Mouse (Mus musculus): ENCODE measurements around the gene Sh3d21. TPM values are rescaled to one million over a fixed set of nuclear protein-coding genes. Genes with fewer than 3 reads are reported as not detected.
A peak's percentile ranks its signal among the peaks of the same experiment; 100 is the strongest.

The Sh3d21 gene
- total RNA-seq, 4 experiments from 2014 or later, result 2.7 to 5.0 (median 4.3) TPM

- DNase-seq, result no peak
Observed at GRCm38 (mm10) chr4:126108061-126108740, 55.1 kb downstream of the Sh3d21 start.

- DNase-seq, result no peak
Observed at GRCm38 (mm10) chr4:126105131-126105783, 58.0 kb downstream of the Sh3d21 start.

- DNase-seq, result peak; percentile 50
Observed at GRCm38 (mm10) chr4:126104261-126105075, 58.8 kb downstream of the Sh3d21 start.

DNA sequence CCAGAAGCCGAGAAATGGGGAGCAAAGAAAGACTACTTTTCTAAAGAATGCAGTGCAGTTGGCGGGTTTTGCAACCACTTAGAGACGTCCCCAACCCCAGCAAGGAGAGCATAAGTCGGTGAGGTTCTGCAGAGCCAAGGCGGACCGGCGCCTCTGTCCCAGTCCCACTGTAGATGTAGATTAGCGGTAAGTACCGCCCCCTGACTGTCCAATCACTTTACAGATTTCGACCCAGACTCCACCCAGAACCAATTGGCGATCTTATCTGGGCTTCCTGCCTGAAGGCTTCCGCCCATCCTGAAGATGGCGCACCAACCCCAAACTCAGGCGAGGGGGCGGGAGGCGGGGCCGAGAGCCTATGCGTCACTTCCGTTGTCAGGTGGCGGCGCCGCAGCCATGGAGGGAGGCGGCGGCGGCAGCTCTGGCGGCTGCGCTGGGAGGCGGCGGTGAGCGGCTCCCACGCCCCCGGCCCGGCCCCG lies 59.7 kb downstream of the Sh3d21 start, which contains the start of gene Stk40:
Gene Stk40, plus strand, starts transcription at position 368 of the 479 bp plus-strand sequence.
- DNase-seq, result peak; percentile 95

GRCm38 (mm10) chr4:126103057-126103581 lies 60.2 kb downstream of the Sh3d21 start:
- DNase-seq, result peak; percentile 95

- DNase-seq, result no peak
Observed at GRCm38 (mm10) chr4:126102061-126102841, 61.0 kb downstream of the Sh3d21 start.

GRCm38 (mm10) chr4:126100764-126101163 lies 62.5 kb downstream of the Sh3d21 start:
- DNase-seq, result no peak

Other genes starting within 250 kb of the Sh3d21 start
- 1 to 10 TPM; 1.3 to 3.6 (median 2.8) TPM for gene Csf3r, start 138.9 kb downstream of the Sh3d21 start, total RNA-seq (2022)
- 10 to 100 TPM; 64.2 to 74.4 (median 69.4) TPM for gene Mrps15, start 116.6 kb downstream of the Sh3d21 start, total RNA-seq (2022)
- 10 to 100 TPM in 2 of 4 experiments, 1 to 10 TPM in 2; 7.5 to 20.9 (median 14.9) TPM for gene Oscp1, start 104.9 kb downstream of the Sh3d21 start, total RNA-seq (2022)
- gene Lsm10, start 66.9 kb downstream of the Sh3d21 start, total RNA-seq (2022), result 10 to 100 TPM; 22.3 to 33.2 (median 30.7) TPM
- gene Stk40, start 59.5 kb downstream of the Sh3d21 start, total RNA-seq (2022), result 10 to 100 TPM; 33.9 to 38.7 (median 37.6) TPM
- 10 to 100 TPM; 21.1 to 32.2 (median 27.0) TPM for gene Eva1b, start 15.7 kb downstream of the Sh3d21 start, total RNA-seq (2022)
- 100 to 1,000 TPM; 203 to 250 (median 221) TPM for gene Thrap3, start 39.3 kb upstream of the Sh3d21 start, total RNA-seq (2022)
- 10 to 100 TPM; 55.4 to 81.7 (median 66.8) TPM for gene Map7d1, start 92.9 kb upstream of the Sh3d21 start, total RNA-seq (2022)
- gene Trappc3, start 98.8 kb upstream of the Sh3d21 start, total RNA-seq (2022), result 100 to 1,000 TPM in 1 of 4 experiments, 10 to 100 TPM in 3; 94.1 to 101 (median 96.2) TPM
- gene Col8a2, start 123.3 kb upstream of the Sh3d21 start, total RNA-seq (2022), result 1 to 10 TPM; 3.5 to 4.6 (median 4.0) TPM
- gene Adprhl2, start 158.2 kb upstream of the Sh3d21 start, total RNA-seq (2022), result 10 to 100 TPM; 35.8 to 37.8 (median 37.2) TPM
- gene Tekt2, start 162.2 kb upstream of the Sh3d21 start, total RNA-seq (2022), result 1 to 10 TPM; 1.5 to 6.3 (median 5.2) TPM